Mouse (Mus musculus) spleen, adult 2 months (tissue): ENCODE results near the gene Snap25. TPM values are rescaled to one million over a fixed set of nuclear protein-coding genes. Genes with fewer than 3 reads are reported as not detected.

ENCODE experiments used
- DNase-seq, 2 experiments: peaks; one replicate each; pipeline versions ENCODE4 v3.0.0 to v3.0.0-alpha.2; 2012 to 2021; ENCODE audit warnings: low spot score in 2 of 2, low read depth in 1 of 2
- H3K27ac ChIP-seq: fragments of 200-500 bp; 2 replicates; pipeline ENCODE4 v1.5.1; 2012; ENCODE audit warnings: low read length, inconsistent platforms; ENCODE audit not compliant: insufficient read depth
- H3K27me3 ChIP-seq: fragments of 200-500 bp; 2 replicates; pipeline ENCODE4 v1.6.1; 2012; ENCODE audit warnings: mild to moderate bottlenecking, moderate library complexity, low read length, inconsistent platforms; ENCODE audit not compliant: control insufficient read depth, insufficient read depth
- H3K36me3 ChIP-seq: fragments of 200-500 bp; 2 replicates; pipeline ENCODE4 v1.6.1; 2012; ENCODE audit warnings: mild to moderate bottlenecking, low read length, inconsistent platforms; ENCODE audit not compliant: control insufficient read depth, insufficient read depth
- H3K4me1 ChIP-seq: fragments of 200-500 bp; 2 replicates; pipeline ENCODE4 v1.6.1; 2011; ENCODE audit warnings: inconsistent platforms; ENCODE audit not compliant: control insufficient read depth, insufficient read depth, insufficient read length
- H3K4me3 ChIP-seq: fragments of 200-500 bp; 2 replicates; pipeline ENCODE4 v1.5.1; 2011; ENCODE audit warnings: mild to moderate bottlenecking, inconsistent platforms; ENCODE audit not compliant: insufficient read depth, insufficient read length; ENCODE audit errors: extremely low read depth
- CTCF ChIP-seq: fragments of 200-500 bp; IDR thresholded peaks from 2 replicates; pipeline ENCODE4 v1.5.1; 2011; ENCODE audit warnings: mild to moderate bottlenecking, inconsistent platforms; ENCODE audit not compliant: insufficient read depth, insufficient read length, insufficient replicate concordance; ENCODE audit errors: extremely low read depth
- POLR2A ChIP-seq: fragments of 200-500 bp; IDR thresholded peaks from 2 replicates; pipeline ENCODE4 v1.6.1; 2011; ENCODE audit warnings: low read depth, low read length, inconsistent platforms
- WGBS: fragments of 180-500 bp; shearing (Covaris S2); methylation state at CpG from one replicate; pipeline ENCODE4 v1.1.7; 2018; 5-methylcytosine and 5-hydroxymethylcytosine counted together
- polyA plus RNA-seq: library from polyadenylated mRNA; depleted of rRNA; stranded (reverse); fragments of >200 nt; gene quantifications from 2 replicates; pipeline ENCODE4 v1.2.3, GENCODE M21; 2012

Snap25 gene
- polyA plus RNA-seq, 1 experiment: not detected

- Histone ChIP-seq H3K4me3 (no peak overlapping the region), H3K27ac (no peak overlapping the region), H3K36me3 (no peaks in the 10 kb centered on the region), H3K4me1 (no peaks in the 10 kb centered on the region), H3K27me3 (no peaks in the 10 kb centered on the region)
- DNase-seq: no peak
- WGBS: 82% methylated on average over 2 of the region's 2 CpGs
- TF ChIP-seq CTCF (no peak), POLR2A (no peak)
Measured at GRCm38 (mm10) chr2:136744683-136745326, 31.6 kb downstream of the Snap25 start.

GRCm38 (mm10) chr2:136745327-136745994 is 32.2 kb downstream of the Snap25 start:
- H3K4me3 ChIP-seq: no peak overlapping the region

GRCm38 (mm10) chr2:136753682-136754081 is 40.4 kb downstream of the Snap25 start:
- no peak for TF ChIP-seq POLR2A
- TF ChIP-seq CTCF: no peak
- H3K4me3 ChIP-seq: no peak overlapping the region
- no peak overlapping the region for H3K27ac ChIP-seq
- WGBS: 44% methylated on average over 3 of the region's 3 CpGs
- DNase-seq: no peak
- no peaks in the 10 kb centered on the region for H3K36me3 ChIP-seq
- no peaks in the 10 kb centered on the region for H3K27me3 ChIP-seq
- no peaks in the 10 kb centered on the region for H3K4me1 ChIP-seq

More at GRCm38 (mm10) chr2:136745327-136745994, 32.2 kb downstream of the Snap25 start:
- WGBS: 58% methylated on average over 7 of the region's 7 CpGs
- Histone ChIP-seq H3K27ac (no peak overlapping the region), H3K36me3 (no peaks in the 10 kb centered on the region), H3K27me3 (no peaks in the 10 kb centered on the region), H3K4me1 (no peaks in the 10 kb centered on the region)
- no peak for DNase-seq
- no peak for TF ChIP-seq POLR2A
- no peak for TF ChIP-seq CTCF

GRCm38 (mm10) chr2:136758809-136759551 is 45.7 kb downstream of the Snap25 start:
- Histone ChIP-seq H3K36me3 (no peaks in the 10 kb centered on the region), H3K27me3 (no peaks in the 10 kb centered on the region), H3K4me1 (no peaks in the 10 kb centered on the region), H3K27ac (no peak overlapping the region), H3K4me3 (no peak overlapping the region)
- TF ChIP-seq POLR2A: no peak
- TF ChIP-seq CTCF: no peak
- no peak for DNase-seq
- 85% methylated on average over 5 of the region's 5 CpGs for WGBS

GRCm38 (mm10) chr2:136778156-136778555 is 64.9 kb downstream of the Snap25 start:
- H3K4me3 ChIP-seq: no peak overlapping the region
- DNase-seq: no peak
- WGBS: 59% methylated on average over 2 of the region's 2 CpGs
- H3K27me3 ChIP-seq: no peaks in the 10 kb centered on the region
- no peak for TF ChIP-seq CTCF
- no peak for TF ChIP-seq POLR2A
- H3K27ac ChIP-seq: no peak overlapping the region
- no peaks in the 10 kb centered on the region for H3K4me1 ChIP-seq
- no peaks in the 10 kb centered on the region for H3K36me3 ChIP-seq

GRCm38 (mm10) chr2:136778674-136779073 is 65.4 kb downstream of the Snap25 start:
- Histone ChIP-seq H3K4me1 (no peaks in the 10 kb centered on the region), H3K27me3 (no peaks in the 10 kb centered on the region), H3K4me3 (no peak overlapping the region), H3K36me3 (no peaks in the 10 kb centered on the region), H3K27ac (no peak overlapping the region)
- no peak for TF ChIP-seq CTCF
- TF ChIP-seq POLR2A: no peak
- WGBS: 81% methylated on average over 3 of the region's 3 CpGs
- DNase-seq: no peak

GRCm38 (mm10) chr2:136780268-136780667 is 67.0 kb downstream of the Snap25 start:
- H3K27me3 ChIP-seq: no peaks in the 10 kb centered on the region
- TF ChIP-seq CTCF (no peak), POLR2A (no peak)
- no peaks in the 10 kb centered on the region for H3K36me3 ChIP-seq
- H3K4me1 ChIP-seq: no peaks in the 10 kb centered on the region
- H3K27ac ChIP-seq: no peak overlapping the region
- H3K4me3 ChIP-seq: no peak overlapping the region
- DNase-seq: no peak
